Mouse (Mus musculus) lung, postnatal 0 days (tissue): ENCODE results near the gene Pmm1. TPM values are rescaled to one million over a fixed set of nuclear protein-coding genes. Genes with fewer than 3 reads are reported as not detected.
A peak's percentile ranks its signal among the peaks of the same experiment; 100 is the strongest.

Source experiments
- ATAC-seq: fragments of 200-750 bp; cut with Nextera tagmentation; 2 replicates; pipeline ENCODE4 v1.8.0; 2017; ENCODE audit warnings: moderate library complexity
- DNase-seq: peaks from one replicate; pipeline ENCODE4 v3.0.0-alpha.2; 2016; ENCODE audit warnings: low spot score
- H3K27ac ChIP-seq: fragments of 300-500 bp; sonication (generic); 2 replicates; pipeline ENCODE4 v1.5.1; 2014; ENCODE audit warnings: antibody characterized with exemption, mild to moderate bottlenecking, low read length, mixed read lengths
- H3K27me3 ChIP-seq: fragments of 300-500 bp; sonication (generic); replicated peaks from 2 replicates; pipeline ENCODE4 v1.6.1; 2014; ENCODE audit warnings: low read length, mixed read lengths; ENCODE audit not compliant: insufficient read depth
- H3K36me3 ChIP-seq: fragments of 300-500 bp; sonication (generic); 2 replicates; pipeline ENCODE4 v1.6.1; 2014; ENCODE audit warnings: low read length, mixed read lengths; ENCODE audit not compliant: insufficient read depth
- H3K4me1 ChIP-seq: fragments of 300-500 bp; sonication (generic); 2 replicates; pipeline ENCODE4 v1.6.1; 2014; ENCODE audit warnings: antibody characterized with exemption, low read depth, low read length, mixed read lengths; ENCODE audit not compliant: insufficient read depth
- H3K4me2 ChIP-seq: fragments of 300-500 bp; sonication (generic); replicated peaks from 2 replicates; pipeline ENCODE4 v1.6.1; 2014; ENCODE audit warnings: low read depth, mild to moderate bottlenecking, low read length, moderate library complexity, mixed read lengths
- H3K4me3 ChIP-seq: fragments of 300-500 bp; sonication (generic); 2 replicates; pipeline ENCODE4 v1.5.1; 2014; ENCODE audit warnings: low read depth, low read length
- H3K9ac ChIP-seq: fragments of 300-500 bp; sonication (generic); replicated peaks from 2 replicates; pipeline ENCODE4 v1.6.1; 2014; ENCODE audit warnings: low read depth, mild to moderate bottlenecking
- H3K9me3 ChIP-seq: fragments of 300-500 bp; sonication (generic); 2 replicates; pipeline ENCODE4 v1.6.1; 2016; ENCODE audit warnings: low read length, mixed read lengths
- CTCF ChIP-seq: IDR thresholded peaks from 2 replicates; pipeline ENCODE4 v1.5.1; 2016; ENCODE audit warnings: antibody characterized with exemption, mild to moderate bottlenecking
- EP300 ChIP-seq: IDR thresholded peaks from 2 replicates; pipeline ENCODE4 v1.6.1; 2016; ENCODE audit warnings: antibody characterized with exemption, mild to moderate bottlenecking, control low read depth
- WGBS: fragments of 180-500 bp; shearing (Covaris S2); extraction: QIAGEN DNeasy Blood & Tissue Kit; methylation state at CpG from one replicate; pipeline ENCODE4 v1.1.7; 2014; 5-methylcytosine and 5-hydroxymethylcytosine counted together
- polyA plus RNA-seq: library from polyadenylated mRNA; unstranded; fragments of >200 nt; fragmentation: Nextera tagmentation; extraction: Ambion mirVana; gene quantifications from 2 replicates; pipeline ENCODE4 v1.2.1, GENCODE M21; 2015

Pmm1 gene
- polyA plus RNA-seq, 1 experiment from 2014 or later, result 23.4 TPM

GRCm38 (mm10) chr15:81935869-81936637, 24.7 kb downstream of the Pmm1 start:
- DNase-seq, result no peak
- H3K27me3 ChIP-seq, result no peaks in the 10 kb centered on the region
- no peak overlapping the region for H3K9ac ChIP-seq
- peak overlapping the region; percentile 44; the same call in 1 of the 2 replicates for H3K4me2 ChIP-seq
- no peak overlapping the region for H3K27ac ChIP-seq
- no peak for TF ChIP-seq CTCF
- no peak for TF ChIP-seq EP300
- H3K4me3 ChIP-seq, result no peak overlapping the region
- no peaks in the 10 kb centered on the region; the same call in 1 of the 2 replicates for H3K4me1 ChIP-seq
- peak; percentile 23; the same call in 1 of the 2 replicates for ATAC-seq
- H3K9me3 ChIP-seq, result no peaks in the 10 kb centered on the region
- no peaks in the 10 kb centered on the region for H3K36me3 ChIP-seq
- 53% methylated on average over 7 of the region's 7 CpGs for WGBS

GRCm38 (mm10) chr15:81933986-81934385, 26.7 kb downstream of the Pmm1 start:
- Histone ChIP-seq H3K27me3 (no peaks in the 10 kb centered on the region), H3K4me3 (no peak overlapping the region), H3K9me3 (no peaks in the 10 kb centered on the region), H3K4me2 (no peak overlapping the region), H3K4me1 (no peaks in the 10 kb centered on the region; the same call in 1 of the 2 replicates), H3K9ac (no peak overlapping the region), H3K36me3 (no peaks in the 10 kb centered on the region), H3K27ac (no peak overlapping the region)
- TF ChIP-seq EP300, result no peak
- TF ChIP-seq CTCF, result no peak
- DNase-seq (no peak), ATAC-seq (no peak)
- 89% methylated on average over 1 of the region's 1 CpGs for WGBS

DNA sequence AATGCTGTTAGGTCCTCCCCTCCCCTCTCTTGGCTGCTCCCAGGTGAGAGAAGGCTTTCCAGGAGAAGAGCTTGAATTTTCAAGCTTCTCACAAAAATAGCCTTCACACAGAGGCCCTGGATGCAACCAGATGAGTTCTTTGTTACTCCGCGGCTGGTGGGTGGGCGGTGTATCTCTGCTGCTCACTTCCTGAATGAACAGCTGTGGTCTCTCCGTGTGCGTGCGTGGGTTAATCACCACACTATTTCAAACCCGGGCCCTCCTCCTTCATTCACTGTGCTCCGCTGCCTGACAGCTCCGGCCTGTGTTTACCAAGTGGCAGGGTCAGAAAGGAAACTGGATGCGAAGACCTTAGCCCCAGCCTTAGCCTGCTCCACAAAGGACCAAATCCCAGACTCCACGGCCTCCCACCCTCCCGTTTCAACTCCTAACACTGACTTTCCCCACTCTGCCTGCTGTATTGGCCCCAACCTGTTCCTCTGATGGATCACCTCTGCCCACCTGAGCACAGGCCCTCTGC, 27.7 kb downstream of the Pmm1 start:
- no peak overlapping the region for H3K4me2 ChIP-seq
- H3K9me3 ChIP-seq, result no peaks in the 10 kb centered on the region
- no peaks in the 10 kb centered on the region for H3K36me3 ChIP-seq
- H3K27me3 ChIP-seq, result no peaks in the 10 kb centered on the region
- no peak overlapping the region for H3K27ac ChIP-seq
- no peak for TF ChIP-seq CTCF
- no peak for TF ChIP-seq EP300
- 12% methylated on average over 12 of the region's 12 CpGs for WGBS
- ATAC-seq (peak; percentile 8; the same call in 1 of the 2 replicates), DNase-seq (no peak)
- H3K9ac ChIP-seq, result no peak overlapping the region
- H3K4me3 ChIP-seq, result no peak overlapping the region
- no peaks in the 10 kb centered on the region; the same call in 1 of the 2 replicates for H3K4me1 ChIP-seq

DNA sequence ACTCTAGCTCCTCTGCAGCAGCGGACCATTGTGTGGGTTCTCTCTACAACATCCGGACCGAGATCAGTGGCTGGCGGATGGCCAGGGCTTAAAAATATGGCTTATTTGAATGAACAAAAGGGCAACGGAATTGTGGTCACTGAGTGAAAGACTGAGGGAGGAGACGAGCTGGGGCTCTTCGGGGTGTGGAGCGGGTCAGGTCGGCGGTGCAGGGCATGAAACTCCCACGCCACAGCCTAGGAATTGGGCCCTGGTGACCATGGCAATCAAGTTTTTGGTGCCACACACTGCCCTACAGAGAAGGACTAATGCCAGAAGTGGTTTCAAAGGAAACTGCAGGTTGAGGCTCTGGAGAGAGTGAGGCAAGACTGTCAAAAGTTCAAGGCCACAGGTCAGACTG, 32.5 kb downstream of the Pmm1 start:
- WGBS, result 44% methylated on average over 11 of the region's 11 CpGs
- Histone ChIP-seq H3K4me2 (no peak overlapping the region), H3K27ac (no peak overlapping the region), H3K9ac (no peak overlapping the region), H3K9me3 (no peaks in the 10 kb centered on the region), H3K36me3 (no peaks in the 10 kb centered on the region), H3K4me1 (peaks cover 5% of the 10 kb centered on the region; the same call in 1 of the 2 replicates), H3K27me3 (no peaks in the 10 kb centered on the region), H3K4me3 (no peak overlapping the region)
- TF ChIP-seq CTCF (no peak), EP300 (no peak)
- ATAC-seq (no peak), DNase-seq (peak; percentile 53)

DNA sequence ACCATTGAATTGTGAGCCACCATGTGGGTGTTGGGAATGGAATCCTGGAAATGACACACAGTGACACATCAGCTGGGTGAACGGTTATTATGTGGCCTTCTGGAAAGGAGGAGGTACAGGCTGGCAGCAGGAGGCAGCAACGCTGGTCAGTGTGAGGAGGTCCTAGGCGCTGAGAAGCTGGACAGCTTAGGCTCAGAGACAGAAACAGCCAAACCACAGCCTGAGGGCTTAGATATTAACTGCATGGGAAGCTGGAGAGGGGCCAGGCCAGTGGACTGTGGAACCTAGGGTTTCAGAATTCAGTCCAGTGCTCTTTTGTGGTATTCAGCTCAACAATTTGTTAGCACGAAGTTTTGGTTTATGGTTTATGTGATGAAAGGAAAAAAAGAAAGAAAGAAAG, 33.0 kb downstream of the Pmm1 start:
- ATAC-seq (no peak), DNase-seq (no peak)
- Histone ChIP-seq H3K4me2 (no peak overlapping the region), H3K9ac (no peak overlapping the region), H3K36me3 (no peaks in the 10 kb centered on the region), H3K4me3 (no peak overlapping the region), H3K27me3 (no peaks in the 10 kb centered on the region), H3K4me1 (peaks cover 5% of the 10 kb centered on the region; the same call in 1 of the 2 replicates), H3K27ac (no peak overlapping the region), H3K9me3 (no peaks in the 10 kb centered on the region)
- TF ChIP-seq CTCF (0 out of 2 replicates have a peak, but pooled peaks have one; percentile 3), EP300 (no peak)
- 46% methylated on average over 4 of the region's 4 CpGs for WGBS

DNA sequence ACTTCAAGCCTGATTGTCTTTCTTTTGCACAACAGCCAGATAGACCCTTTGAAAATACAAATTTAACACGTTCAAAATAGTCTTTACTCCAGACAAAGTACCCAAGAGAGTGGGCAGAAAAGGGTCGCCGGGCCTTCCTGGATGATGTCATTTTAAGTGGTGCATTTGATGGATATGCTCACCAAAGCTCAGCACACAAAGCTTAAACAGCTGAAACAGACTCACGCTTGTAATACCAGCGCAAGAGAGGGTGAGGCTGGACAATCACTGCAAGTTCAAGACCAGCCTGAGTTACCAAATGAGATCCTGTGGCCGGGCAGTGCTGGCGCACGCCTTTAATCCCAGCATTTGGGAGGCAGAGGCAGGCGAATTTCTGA, 34.3 kb downstream of the Pmm1 start:
- H3K27ac ChIP-seq, result no peak overlapping the region
- no peak for ATAC-seq

More for the DNA sequence above, 34.3 kb downstream of the Pmm1 start:
- H3K9ac ChIP-seq, result no peak overlapping the region
- TF ChIP-seq CTCF (no peak), EP300 (no peak)
- no peak overlapping the region for H3K4me3 ChIP-seq
- no peaks in the 10 kb centered on the region for H3K9me3 ChIP-seq
- peaks cover 5% of the 10 kb centered on the region; the same call in 1 of the 2 replicates for H3K4me1 ChIP-seq
- H3K36me3 ChIP-seq, result no peaks in the 10 kb centered on the region
- WGBS, result 36% methylated on average over 9 of the region's 9 CpGs
- no peak overlapping the region for H3K4me2 ChIP-seq
- DNase-seq, result no peak
- H3K27me3 ChIP-seq, result no peaks in the 10 kb centered on the region
